Mouse (Mus musculus) brain, embryonic 14.5 days (tissue): ENCODE data around the gene Eva1b.

ENCODE experiments used
- CTCF ChIP-seq: fragments of 200-500 bp; IDR thresholded peaks from 2 replicates; pipeline ENCODE4 v1.5.1; 2012; ENCODE audit warnings: inconsistent platforms, mild to moderate bottlenecking, moderate library complexity, borderline replicate concordance; ENCODE audit not compliant: insufficient read depth, insufficient read length; ENCODE audit errors: extremely low read depth
- POLR2A ChIP-seq: fragments of 200-500 bp; IDR thresholded peaks from 2 replicates; pipeline ENCODE4 v1.6.1; 2012; ENCODE audit warnings: mild to moderate bottlenecking, inconsistent platforms, borderline replicate concordance; ENCODE audit not compliant: poor library complexity, insufficient read depth, insufficient read length, severe bottlenecking; ENCODE audit errors: extremely low read depth

- TF ChIP-seq POLR2A (no peak), CTCF (no peak)
Measured at GRCm38 (mm10) chr4:126149041-126149676, 1.6 kb downstream of the Eva1b start.
